Mouse (Mus musculus) megakaryocyte, embryonic 14.5 days (primary cell): ENCODE data around the gene Gpank1.
A peak's percentile ranks its signal among the peaks of the same experiment; 100 is the strongest.

Experiments used
- FLI1 ChIP-seq: IDR thresholded peaks from 2 replicates; pipeline ENCODE4 v1.6.1; 2012; ENCODE audit warnings: low read length, inconsistent platforms, mixed read lengths
- GATA1 ChIP-seq: IDR thresholded peaks from 3 replicates; pipeline ENCODE4 v1.6.1; 2012; ENCODE audit warnings: mixed read lengths, low read length, inconsistent platforms, borderline replicate concordance

DNA sequence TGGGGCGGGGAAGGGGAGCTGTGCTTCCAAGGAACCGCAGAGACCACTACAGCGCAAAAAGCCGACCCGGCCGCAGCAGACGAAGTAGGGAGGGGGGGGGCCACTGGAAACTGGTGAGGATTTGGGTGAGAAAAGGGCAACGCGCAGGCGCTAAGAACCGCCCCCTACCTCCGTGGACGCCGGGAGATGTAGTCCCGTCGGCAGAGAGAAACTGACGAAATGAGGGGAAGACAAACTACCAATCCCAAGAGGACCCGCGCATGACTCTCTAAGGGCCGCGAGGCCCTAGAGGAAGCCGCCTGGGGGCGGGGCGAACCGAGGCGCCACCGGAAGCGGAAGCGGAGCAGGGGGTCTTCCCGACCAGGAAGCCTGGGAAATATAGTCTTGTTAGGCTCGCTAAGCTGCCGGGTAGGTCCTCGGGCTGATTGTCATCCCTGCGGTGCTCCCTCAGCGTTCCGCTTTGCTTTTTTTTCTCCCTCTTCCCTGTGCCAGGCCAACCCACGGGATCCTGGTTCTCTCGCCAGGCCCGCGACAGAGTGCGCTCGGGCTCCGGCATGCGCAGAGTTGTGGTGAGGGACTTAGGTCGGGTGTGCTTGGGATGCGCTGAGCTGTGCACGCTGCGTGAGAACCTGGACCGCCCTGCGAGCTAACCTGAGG, at the start of gene Gpank1:
- TF ChIP-seq GATA1 (no peak), FLI1 (peak; percentile 64; the same call in 1 of the 2 replicates)
